Mouse (Mus musculus) heart, adult 2 months (tissue): ENCODE results near the gene Xpo4. TPM values are rescaled to one million over a fixed set of nuclear protein-coding genes. Genes with fewer than 3 reads are reported as not detected.

Experiments used
- DNase-seq, 2 experiments: peaks; one replicate each; pipeline ENCODE4 v3.0.0; 2021
- H3K27ac ChIP-seq: fragments of 200-600 bp; 2 replicates; pipeline ENCODE4 v1.8.1; 2022
- H3K27me3 ChIP-seq: fragments of 200-500 bp; 2 replicates; pipeline ENCODE4 v1.6.1; 2012; ENCODE audit warnings: mild to moderate bottlenecking, low read length, inconsistent platforms, mixed read lengths; ENCODE audit not compliant: control insufficient read depth, insufficient read depth
- H3K36me3 ChIP-seq: fragments of 200-500 bp; 2 replicates; pipeline ENCODE4 v1.6.1; 2012; ENCODE audit warnings: low read length, inconsistent platforms; ENCODE audit not compliant: control insufficient read depth, insufficient read depth
- H3K4me1 ChIP-seq: fragments of 200-500 bp; 2 replicates; pipeline ENCODE4 v1.6.1; 2011; ENCODE audit warnings: low read length; ENCODE audit not compliant: control insufficient read depth, insufficient read depth
- H3K4me3 ChIP-seq: fragments of 200-600 bp; 2 replicates; pipeline ENCODE4 v1.8.1; 2022
- H3K79me2 ChIP-seq: fragments of 200-500 bp; replicated peaks from 2 replicates; pipeline ENCODE4 v1.6.1; 2012; ENCODE audit warnings: mild to moderate bottlenecking, inconsistent platforms, low read length, moderate library complexity, mixed read lengths; ENCODE audit not compliant: control insufficient read depth, insufficient read depth
- H3K9ac ChIP-seq: fragments of 200-500 bp; 2 replicates; pipeline ENCODE4 v1.6.1; 2012; ENCODE audit warnings: low read depth, mild to moderate bottlenecking, control low read depth, inconsistent platforms, low read length, mixed read lengths
- CTCF ChIP-seq: fragments of 200-600 bp; IDR thresholded peaks from 2 replicates; pipeline ENCODE4 v1.8.1; 2022; ENCODE audit warnings: antibody characterized with exemption, mild to moderate bottlenecking, moderate library complexity
- EP300 ChIP-seq: fragments of 200-500 bp; IDR thresholded peaks from 2 replicates; pipeline ENCODE4 v1.6.1; 2011; ENCODE audit warnings: low read depth, low read length, control low read depth; ENCODE audit not compliant: insufficient read depth
- POLR2A ChIP-seq: fragments of 200-500 bp; IDR thresholded peaks from 2 replicates; pipeline ENCODE4 v1.6.1; 2011; ENCODE audit warnings: mild to moderate bottlenecking, low read depth, low read length, control low read depth; ENCODE audit not compliant: insufficient read depth
- WGBS: fragments of 180-500 bp; shearing (Covaris S2); methylation state at CpG from one replicate; pipeline ENCODE4 v1.1.7; 2018; 5-methylcytosine and 5-hydroxymethylcytosine counted together
- intact Hi-C: fragments of 180-260 bp; cut with DNase I; formaldehyde crosslinking; loops from one replicate; pipeline ENCODE4 v1.15.1; 2025
- polyA plus RNA-seq: library from polyadenylated mRNA; depleted of rRNA; stranded (reverse); fragments of >200 nt; gene quantifications from 2 replicates; pipeline ENCODE4 v1.2.3, GENCODE M21; 2012
- total RNA-seq, 2 experiments: library from RNA; stranded (reverse); gene quantifications; 2 replicates each; pipeline ENCODE4 v1.2.3; 2021

Gene Xpo4
- total and polyA plus RNA-seq, 3 experiments, result 2.8 to 12.7 (median 10.9) TPM

- TF ChIP-seq CTCF (no peak), EP300 (no peak), POLR2A (no peak)
- 43% methylated on average over 8 of the region's 8 CpGs for WGBS
- Histone ChIP-seq H3K9ac (no peak overlapping the region), H3K27ac (peak overlapping the region; percentile 62), H3K4me3 (no peak overlapping the region), H3K27me3 (no peaks in the 10 kb centered on the region), H3K4me1 (no peaks in the 10 kb centered on the region; the same call in 1 of the 2 replicates), H3K79me2 (no peaks in the 10 kb centered on the region), H3K36me3 (peaks cover 5% of the 10 kb centered on the region)
- DNase-seq, result no peak
- intact Hi-C loops, result no loop called here
These were observed 58.4 kb downstream of the Xpo4 start for GRCm38 (mm10) chr14:57606663-57607365.

- 94% methylated on average over 5 of the region's 5 CpGs for WGBS
- H3K36me3 ChIP-seq, result no peaks in the 10 kb centered on the region
These were observed 72.0 kb downstream of the Xpo4 start for GRCm38 (mm10) chr14:57593279-57593678.

GRCm38 (mm10) chr14:57591830-57592229 lies 73.4 kb downstream of the Xpo4 start:
- WGBS, result 82% methylated on average over 3 of the region's 3 CpGs
- no peak overlapping the region for H3K4me3 ChIP-seq
- H3K9ac ChIP-seq, result no peak overlapping the region
- no peaks in the 10 kb centered on the region for H3K4me1 ChIP-seq
- DNase-seq, result no peak
- TF ChIP-seq EP300, result no peak
- no peak for TF ChIP-seq POLR2A
- no peak for TF ChIP-seq CTCF
- H3K27ac ChIP-seq, result no peak overlapping the region
- intact Hi-C loops, result no loop called here
- no peaks in the 10 kb centered on the region for H3K36me3 ChIP-seq
- no peaks in the 10 kb centered on the region for H3K79me2 ChIP-seq
- no peaks in the 10 kb centered on the region for H3K27me3 ChIP-seq

More at GRCm38 (mm10) chr14:57593279-57593678, 72.0 kb downstream of the Xpo4 start:
- Histone ChIP-seq H3K9ac (no peak overlapping the region), H3K79me2 (no peaks in the 10 kb centered on the region), H3K4me3 (no peak overlapping the region), H3K27me3 (no peaks in the 10 kb centered on the region), H3K27ac (no peak overlapping the region), H3K4me1 (no peaks in the 10 kb centered on the region)
- TF ChIP-seq EP300 (no peak), CTCF (no peak), POLR2A (no peak)
- intact Hi-C loops, result no loop called here
- DNase-seq, result no peak

GRCm38 (mm10) chr14:57576364-57577060 lies 88.7 kb downstream of the Xpo4 start:
- intact Hi-C loops, result no loop called here
- no peaks in the 10 kb centered on the region for H3K36me3 ChIP-seq

GRCm38 (mm10) chr14:57574792-57575587 lies 90.2 kb downstream of the Xpo4 start:
- Histone ChIP-seq H3K9ac (no peak overlapping the region), H3K27ac (no peak overlapping the region), H3K79me2 (no peaks in the 10 kb centered on the region), H3K4me1 (peaks cover 1% of the 10 kb centered on the region), H3K36me3 (no peaks in the 10 kb centered on the region), H3K4me3 (no peak overlapping the region), H3K27me3 (no peaks in the 10 kb centered on the region)
- DNase-seq, result no peak
- WGBS, result 66% methylated on average over 6 of the region's 6 CpGs
- intact Hi-C loops, result no loop called here
- TF ChIP-seq POLR2A (no peak), EP300 (no peak), CTCF (no peak)

More at GRCm38 (mm10) chr14:57576364-57577060, 88.7 kb downstream of the Xpo4 start:
- DNase-seq, result no peak
- no peaks in the 10 kb centered on the region for H3K27me3 ChIP-seq
- TF ChIP-seq CTCF, result no peak
- no peak for TF ChIP-seq POLR2A
- no peak for TF ChIP-seq EP300
- peaks cover 1% of the 10 kb centered on the region for H3K4me1 ChIP-seq
- H3K4me3 ChIP-seq, result no peak overlapping the region
- WGBS, result 80% methylated on average over 2 of the region's 2 CpGs
- H3K27ac ChIP-seq, result no peak overlapping the region
- no peak overlapping the region for H3K9ac ChIP-seq
- no peaks in the 10 kb centered on the region for H3K79me2 ChIP-seq
